In the genomic region with DNA sequence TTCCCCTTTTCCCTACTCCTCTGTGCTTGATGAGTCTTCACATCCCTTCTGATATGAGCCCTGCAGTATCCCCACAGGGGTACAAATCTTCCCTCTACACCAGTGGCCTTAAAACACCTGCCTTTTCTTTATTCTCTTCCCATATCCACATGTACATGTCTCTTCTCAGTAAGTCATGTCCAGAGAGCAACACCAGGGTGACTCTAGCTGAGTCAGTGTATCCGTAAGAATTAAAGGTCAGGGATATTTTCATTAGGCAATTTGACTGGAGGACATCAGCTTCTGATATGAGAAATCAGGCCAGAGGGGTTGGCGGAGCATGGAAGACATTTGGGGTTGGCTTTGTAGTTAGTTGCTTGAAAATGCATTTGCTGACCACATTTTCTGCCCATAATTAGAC, we compare ENCODE assay signal across 26 mouse cellular contexts.
"Had no signal": no experiment of that assay in that cellular context is flagged by ENCODE, and none has a peak within 500 bp of the region (broad histone marks: within the 10 kb centered on the region; RNA-seq: fewer than 3 reads in every experiment).

No protein-coding gene starts in this region.

- H3K4me1 ChIP-seq: liver, embryonic 12.5 days; liver, embryonic 15.5 days; lung, embryonic 15.5 days; megakaryocyte, embryonic 14.5 days; stomach, embryonic 15.5 days had no signal

- H3K36me3 ChIP-seq: limb, embryonic 10.5 days; limb, embryonic 13.5 days; liver, embryonic 12.5 days; liver, embryonic 15.5 days; lung, embryonic 15.5 days; midbrain, embryonic 10.5 days; neural tube, embryonic 12.5 days; neural tube, embryonic 15.5 days; stomach, embryonic 15.5 days had no signal

- H3K27ac ChIP-seq: kidney, postnatal 0 days; layer of hippocampus, adult 2 months; limb, embryonic 10.5 days; limb, embryonic 13.5 days; liver, embryonic 12.5 days; liver, embryonic 15.5 days; lung, embryonic 15.5 days; midbrain, embryonic 10.5 days; neural tube, embryonic 12.5 days; neural tube, embryonic 15.5 days; stomach, embryonic 15.5 days had no signal

- H3K4me3 ChIP-seq: layer of hippocampus, adult 2 months; limb, embryonic 10.5 days; limb, embryonic 13.5 days; liver, embryonic 12.5 days; liver, embryonic 15.5 days; lung, embryonic 15.5 days; megakaryocyte, embryonic 14.5 days; midbrain, embryonic 10.5 days; neural tube, embryonic 12.5 days; neural tube, embryonic 15.5 days; stomach, embryonic 15.5 days had no signal

- DNase-seq: kidney, adult 2 months; kidney, postnatal 25 days; layer of hippocampus, adult 9-11 months; liver; lung, adult 18-20 months; lung, postnatal 10 days; lung, postnatal 36 days; midbrain, embryonic 14.5 days; right cerebral cortex, adult 18-20 months; right cerebral cortex, postnatal 14 days; right cerebral cortex, postnatal 4 days; thymus, adult 2 months; thymus, postnatal 14 days; thymus, postnatal 4 days had no signal

- H3K9me3 ChIP-seq: limb, embryonic 10.5 days; limb, embryonic 13.5 days; liver, embryonic 12.5 days; liver, embryonic 15.5 days; lung, embryonic 15.5 days; megakaryocyte, embryonic 14.5 days; midbrain, embryonic 10.5 days; neural tube, embryonic 12.5 days; neural tube, embryonic 15.5 days; stomach, embryonic 15.5 days had no signal

- H3K27me3 ChIP-seq: limb, embryonic 13.5 days; liver, embryonic 12.5 days; liver, embryonic 15.5 days; lung, embryonic 15.5 days; megakaryocyte, embryonic 14.5 days; neural tube, embryonic 12.5 days; neural tube, embryonic 15.5 days; stomach, embryonic 15.5 days had no signal
